Mouse (Mus musculus) left cerebral cortex, adult 18-20 months (tissue): Measurements from ENCODE around the gene Auh. TPM values are rescaled to one million over a fixed set of nuclear protein-coding genes. Genes with fewer than 3 reads are reported as not detected.
A peak's percentile ranks its signal among the peaks of the same experiment; 100 is the strongest.

ENCODE experiments used
- DNase-seq, 2 experiments: peaks; one replicate each; pipeline ENCODE4 v3.0.0; 2021 to 2022; ENCODE audit warnings: low spot score in 2 of 2, mixed read lengths in 1 of 2
- total RNA-seq, 2 experiments: library from RNA; stranded (reverse); gene quantifications; 2 replicates each; pipeline ENCODE4 v1.2.3; 2021

The Auh gene
- total RNA-seq, 2 experiments from 2014 or later = 102 to 108 TPM

GRCm38 (mm10) chr13:52880386-52880785 lies 49.1 kb downstream of the Auh start:
- no peak for DNase-seq

DNA sequence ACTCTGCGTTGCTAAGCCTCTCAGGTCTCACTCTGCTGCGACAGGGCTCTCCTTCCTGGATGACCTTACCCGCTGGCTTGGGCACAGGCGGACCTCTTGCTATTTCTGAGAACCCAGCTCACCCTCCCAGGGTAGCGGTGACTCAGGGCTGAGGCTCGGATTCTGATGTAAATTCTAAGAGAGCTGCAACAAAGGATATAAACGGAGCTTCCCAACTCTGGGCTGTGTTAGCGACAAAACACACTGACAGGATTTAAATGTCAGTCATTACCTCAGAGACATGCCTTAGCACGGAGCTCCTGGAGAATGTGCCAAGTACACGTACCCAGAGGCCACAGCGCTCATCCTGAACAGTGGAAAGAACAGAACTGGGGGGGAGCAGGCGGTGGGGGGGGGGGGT lies 49.6 kb downstream of the Auh start:
- peak in 1 of 2 experiments; percentile 15 for DNase-seq

DNA sequence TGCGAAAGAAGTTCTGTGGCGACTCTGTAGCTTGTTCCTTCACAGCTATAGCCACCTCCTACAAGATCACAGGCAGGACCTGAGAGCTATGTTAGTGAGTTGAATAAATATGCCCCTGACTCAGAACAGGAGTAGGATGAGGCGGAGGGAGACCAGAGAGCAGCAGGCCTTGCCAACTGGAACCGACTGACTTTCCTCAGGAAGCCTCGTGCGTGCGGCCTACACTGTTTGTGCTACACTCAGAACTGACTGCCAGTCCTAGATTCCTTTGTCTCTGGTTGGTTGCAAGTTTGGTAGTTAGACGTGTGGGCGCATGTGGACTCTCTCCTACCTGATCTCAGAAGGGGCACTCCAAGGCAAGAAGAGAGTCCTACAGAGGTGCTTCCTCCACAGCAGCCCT lies 50.2 kb downstream of the Auh start:
- peak; percentile 49 to 67 for DNase-seq

DNA sequence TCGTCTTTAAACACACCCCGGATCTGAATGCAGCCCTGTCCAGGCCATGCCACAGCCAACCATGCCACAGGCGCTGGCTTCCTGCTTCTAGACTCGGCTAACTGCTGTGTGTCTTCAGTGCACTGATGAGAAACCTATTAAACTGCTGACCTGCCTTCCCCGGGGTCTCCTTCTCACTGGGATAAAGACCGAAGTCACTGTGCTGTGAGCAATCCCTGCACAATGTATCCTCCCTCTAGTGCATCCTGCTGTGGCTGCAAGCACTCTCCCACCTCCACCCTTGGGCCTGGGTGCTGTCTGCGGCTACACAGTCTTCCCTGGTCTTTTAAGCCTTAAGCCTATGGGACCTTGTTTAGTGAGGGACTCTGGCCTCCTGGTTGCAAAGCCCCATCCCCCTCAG lies 50.7 kb downstream of the Auh start:
- no peak for DNase-seq

- peak; percentile 40 to 57 for DNase-seq
These were observed 53.7 kb downstream of the Auh start for GRCm38 (mm10) chr13:52875541-52876325.

GRCm38 (mm10) chr13:52875089-52875488 lies 54.4 kb downstream of the Auh start:
- DNase-seq = peak in 1 of 2 experiments; percentile 15

DNA sequence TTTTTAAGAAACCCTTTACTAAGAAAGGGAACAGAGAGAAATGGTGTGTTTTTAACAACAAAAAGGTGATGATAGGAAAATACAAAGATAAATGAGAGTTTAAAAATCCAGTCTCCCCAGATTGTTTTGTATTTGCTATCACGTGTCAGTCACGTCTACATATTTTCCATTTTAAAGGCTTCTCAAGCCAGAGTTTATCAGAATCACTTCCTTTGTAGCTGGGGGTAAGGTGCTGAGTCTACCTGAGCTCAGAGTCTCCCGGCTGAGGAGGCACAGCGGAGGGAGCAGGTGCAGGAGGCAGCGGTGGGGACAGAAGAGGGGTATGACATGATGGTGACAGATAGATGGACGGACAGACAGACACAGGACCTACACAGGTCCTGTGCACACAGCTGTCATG lies 55.1 kb downstream of the Auh start:
- no peak for DNase-seq

GRCm38 (mm10) chr13:52873923-52874322 lies 55.6 kb downstream of the Auh start:
- DNase-seq = no peak

GRCm38 (mm10) chr13:52866005-52866792 lies 63.3 kb downstream of the Auh start:
- DNase-seq = peak in 1 of 2 experiments; percentile 32

- no peak for DNase-seq
These were observed 66.0 kb downstream of the Auh start for GRCm38 (mm10) chr13:52863436-52863835.

DNA sequence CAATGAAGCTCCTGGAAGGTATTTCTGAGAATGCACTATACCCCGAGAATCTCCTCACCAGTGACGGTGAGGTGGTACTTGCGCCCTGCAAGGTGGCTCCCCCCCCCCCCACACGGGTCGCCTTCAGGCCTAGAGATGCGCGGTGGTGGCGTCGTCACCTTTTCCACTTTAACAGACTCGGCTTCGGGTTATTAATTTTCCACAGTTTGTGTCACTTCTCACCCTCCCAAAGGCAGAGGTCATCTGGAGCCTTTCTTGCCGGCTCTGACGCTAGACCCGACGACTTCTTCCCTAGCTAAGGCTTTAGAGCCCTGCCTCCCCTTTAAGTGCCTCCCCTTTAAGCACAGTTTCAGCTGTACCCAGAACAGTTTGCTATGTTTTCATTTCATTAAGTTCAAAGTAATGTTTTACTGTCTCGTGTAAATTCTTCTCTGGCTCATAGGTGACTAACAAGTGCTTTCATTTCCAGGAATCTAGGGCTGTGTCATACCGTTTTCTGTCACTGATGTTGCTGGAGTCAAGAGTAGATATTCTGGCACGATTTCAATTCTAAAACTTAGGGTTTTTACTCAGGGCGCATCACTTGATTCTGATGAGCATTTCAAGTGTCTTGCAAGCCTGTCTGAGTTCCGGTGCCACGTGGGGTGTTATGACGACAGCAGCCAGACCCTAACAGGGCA lies 69.3 kb downstream of the Auh start:
- DNase-seq = no peak

DNA sequence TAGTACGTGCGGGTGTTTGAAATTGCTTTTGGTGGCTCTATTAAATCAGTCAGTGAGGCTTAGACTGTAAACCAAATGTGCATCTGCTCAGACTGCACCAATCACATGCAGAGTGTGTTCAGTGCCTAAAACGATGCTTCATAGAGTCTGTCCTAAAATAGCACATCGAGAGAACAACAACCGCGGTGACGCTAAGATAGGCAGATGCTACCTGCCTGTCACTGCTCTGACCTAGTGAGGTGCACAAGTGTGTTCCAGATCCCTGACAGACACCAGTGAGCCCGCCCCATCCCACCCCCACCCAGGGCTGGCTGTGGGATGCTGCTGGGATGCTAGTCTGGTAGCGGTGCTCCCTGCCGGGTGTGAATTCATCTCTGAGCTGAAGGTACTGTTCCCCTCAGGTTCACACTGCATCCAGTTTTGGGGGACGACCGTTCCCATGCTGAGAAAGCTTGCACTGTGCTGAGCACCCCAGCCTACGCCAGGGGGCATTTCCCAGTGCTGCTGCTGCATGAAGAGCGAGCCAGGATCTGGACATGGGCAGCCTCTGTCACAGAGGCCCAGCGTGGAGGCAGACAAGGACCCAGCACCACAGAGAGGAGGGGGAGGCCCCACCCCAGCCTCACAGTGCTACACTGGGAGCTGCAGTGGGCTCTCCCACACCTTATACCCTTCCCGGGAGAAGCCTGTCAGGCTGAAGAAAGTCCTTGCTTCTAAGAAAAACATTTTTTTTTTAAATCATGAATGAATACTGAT lies 70.2 kb downstream of the Auh start:
- DNase-seq = no peak

DNA sequence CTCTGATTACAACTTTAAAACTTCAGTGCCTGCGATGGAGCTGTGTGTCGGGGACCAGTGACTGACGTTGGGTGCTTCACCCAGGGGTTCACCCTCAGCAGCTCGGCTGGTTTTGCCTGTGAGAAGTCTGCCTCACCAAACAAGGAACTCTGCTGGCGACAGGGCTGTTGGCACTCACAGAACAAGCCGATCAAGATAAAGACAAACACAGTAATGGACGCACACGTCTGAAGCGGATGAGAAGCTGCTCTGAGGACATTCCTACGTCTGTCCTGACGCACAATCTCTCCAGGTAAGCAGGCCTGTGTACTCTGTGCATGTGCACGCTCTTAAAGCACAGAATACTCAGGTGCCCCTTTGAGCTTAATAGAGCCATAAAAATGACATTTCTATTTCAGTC lies 71.1 kb downstream of the Auh start:
- DNase-seq = no peak

DNA sequence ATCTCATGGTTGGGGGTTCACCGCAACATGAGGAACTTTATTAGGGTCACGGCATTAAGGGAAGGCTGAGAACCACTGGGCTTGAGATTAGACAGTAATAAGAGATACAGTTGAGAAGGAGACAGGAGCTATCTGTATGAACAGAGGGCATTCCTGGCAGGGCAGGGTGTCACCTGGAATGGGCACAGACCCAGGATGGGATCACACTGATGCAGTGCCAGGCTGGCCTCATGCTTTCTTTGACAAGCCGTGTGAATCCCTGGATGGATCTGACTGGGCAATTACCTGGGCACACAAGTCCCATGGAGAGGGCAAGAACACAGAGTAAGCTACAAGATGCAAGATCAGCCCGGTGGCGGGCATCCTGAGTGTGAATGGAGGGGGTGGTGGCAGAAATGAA lies 71.7 kb downstream of the Auh start:
- no peak for DNase-seq

DNA sequence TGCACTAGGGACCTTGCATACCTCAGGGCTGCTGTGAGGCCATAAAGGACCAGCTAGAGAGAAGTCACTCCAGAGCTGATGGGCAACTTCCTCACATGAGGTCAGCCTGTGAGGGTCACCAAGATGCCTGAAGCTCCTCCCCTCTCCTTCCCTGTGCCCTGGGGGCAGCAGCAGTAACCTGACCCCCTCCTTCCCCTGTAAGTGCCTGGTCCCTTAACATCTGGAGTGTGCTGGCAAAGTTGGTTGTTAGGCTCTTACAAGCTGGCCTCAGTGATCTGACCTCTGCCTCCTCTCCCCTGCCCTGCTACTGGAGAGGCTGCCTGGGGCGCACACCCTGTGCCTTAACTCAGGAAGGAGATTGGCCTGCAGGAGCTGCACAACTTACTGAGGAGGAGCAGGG lies 75.9 kb downstream of the Auh start:
- no peak for DNase-seq

DNA sequence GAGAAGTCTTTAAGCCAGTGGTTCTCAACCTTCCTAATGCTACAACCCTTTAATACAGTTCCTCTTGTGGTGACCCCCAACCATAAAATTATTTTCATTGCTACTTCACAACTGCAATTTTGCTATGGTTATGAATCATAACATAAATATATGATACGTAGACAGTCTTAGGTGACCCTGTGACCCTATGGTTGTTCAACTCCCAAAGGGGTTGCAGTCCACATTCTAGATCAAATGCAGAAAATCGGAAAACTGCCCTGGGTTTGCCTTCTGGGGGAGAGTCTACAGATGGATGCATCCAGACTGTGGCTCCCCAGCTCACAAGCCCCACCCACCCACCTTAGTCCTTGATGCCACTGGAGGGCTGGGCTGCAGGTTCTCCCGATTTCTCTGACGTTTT lies 77.6 kb downstream of the Auh start:
- no peak for DNase-seq

DNA sequence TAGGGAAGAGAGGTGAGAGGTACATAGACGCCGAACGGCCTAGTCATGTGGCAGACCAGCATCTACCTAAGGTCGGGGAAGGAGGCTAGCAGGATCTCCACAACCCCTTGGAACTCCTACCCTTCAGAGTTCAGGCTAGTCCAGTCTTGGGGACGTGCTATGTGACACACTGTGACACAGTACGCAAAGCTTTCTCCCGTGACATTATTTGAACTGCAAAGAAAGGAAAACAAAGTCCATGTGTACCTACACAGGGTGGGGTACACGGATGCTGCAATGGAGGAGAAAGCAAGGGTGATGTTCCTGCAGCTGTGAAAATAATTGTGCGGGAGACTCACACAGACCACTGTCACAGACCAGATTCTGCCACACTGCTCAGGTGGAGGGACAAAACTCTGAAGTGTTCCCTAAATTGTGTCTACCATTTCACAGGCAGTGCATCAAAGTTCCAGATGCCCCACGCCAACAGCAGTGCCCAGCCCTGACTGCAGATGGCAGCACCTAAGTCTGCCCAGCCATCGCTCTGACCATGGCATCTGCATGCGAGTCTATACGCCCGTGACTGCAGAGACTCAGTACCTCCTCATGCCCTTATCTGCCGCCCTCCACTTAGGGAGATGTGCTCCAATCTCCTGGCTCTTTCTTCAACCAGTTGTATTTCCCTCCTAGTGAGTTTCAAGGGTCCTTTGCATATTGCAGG lies 79.3 kb downstream of the Auh start:
- DNase-seq = no peak

DNA sequence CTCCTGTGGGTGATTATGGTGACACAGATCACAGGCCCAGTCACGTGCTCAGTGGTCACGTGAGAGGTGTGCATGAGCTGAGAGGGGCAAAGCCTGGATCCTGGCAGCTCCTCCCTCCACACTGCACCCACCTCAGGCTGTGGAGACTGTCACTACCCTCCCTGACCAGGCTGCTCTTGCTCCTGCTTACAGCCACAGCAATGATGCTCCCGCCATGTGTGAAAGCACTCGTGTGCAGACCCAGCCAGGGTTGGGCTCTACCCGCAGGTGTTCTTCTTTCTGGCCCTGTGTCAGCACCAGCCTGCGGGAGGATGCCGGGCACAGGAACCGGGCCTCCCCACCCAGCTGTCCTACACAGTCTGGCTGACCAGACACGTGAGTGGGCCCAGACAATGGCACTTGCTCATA lies 80.1 kb downstream of the Auh start:
- DNase-seq = no peak

- DNase-seq = no peak
These were observed 82.0 kb downstream of the Auh start for GRCm38 (mm10) chr13:52847481-52847880.

GRCm38 (mm10) chr13:52847071-52847470 lies 82.4 kb downstream of the Auh start:
- no peak for DNase-seq

DNA sequence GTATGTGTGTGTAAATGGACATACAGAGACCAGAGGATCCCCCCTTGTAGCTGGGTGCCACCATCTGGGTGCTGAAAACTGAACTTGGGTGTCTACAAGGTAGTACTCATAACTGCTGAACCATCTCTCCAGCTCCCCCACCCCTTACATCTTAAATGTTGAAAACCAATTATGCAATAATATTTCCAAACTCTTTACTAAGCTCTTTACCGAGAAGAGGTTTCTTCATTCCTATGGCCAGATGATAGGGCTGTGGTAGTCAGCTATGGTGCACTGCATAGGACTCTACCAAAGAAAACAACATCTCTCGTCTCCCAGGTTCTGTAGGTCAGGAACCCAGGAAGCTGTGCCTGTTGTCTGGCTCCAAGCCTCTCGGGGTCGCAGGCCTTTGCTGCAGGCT lies 83.9 kb downstream of the Auh start:
- DNase-seq = no peak
